Mouse (Mus musculus): ENCODE measurements around the gene Piezo1. TPM values are rescaled to one million over a fixed set of nuclear protein-coding genes. Genes with fewer than 3 reads are reported as not detected.
A peak's percentile ranks its signal among the peaks of the same experiment; 100 is the strongest.

Piezo1 gene
- polyA plus RNA-seq, 1 experiment from 2014 or later, result 45.8 TPM

DNA sequence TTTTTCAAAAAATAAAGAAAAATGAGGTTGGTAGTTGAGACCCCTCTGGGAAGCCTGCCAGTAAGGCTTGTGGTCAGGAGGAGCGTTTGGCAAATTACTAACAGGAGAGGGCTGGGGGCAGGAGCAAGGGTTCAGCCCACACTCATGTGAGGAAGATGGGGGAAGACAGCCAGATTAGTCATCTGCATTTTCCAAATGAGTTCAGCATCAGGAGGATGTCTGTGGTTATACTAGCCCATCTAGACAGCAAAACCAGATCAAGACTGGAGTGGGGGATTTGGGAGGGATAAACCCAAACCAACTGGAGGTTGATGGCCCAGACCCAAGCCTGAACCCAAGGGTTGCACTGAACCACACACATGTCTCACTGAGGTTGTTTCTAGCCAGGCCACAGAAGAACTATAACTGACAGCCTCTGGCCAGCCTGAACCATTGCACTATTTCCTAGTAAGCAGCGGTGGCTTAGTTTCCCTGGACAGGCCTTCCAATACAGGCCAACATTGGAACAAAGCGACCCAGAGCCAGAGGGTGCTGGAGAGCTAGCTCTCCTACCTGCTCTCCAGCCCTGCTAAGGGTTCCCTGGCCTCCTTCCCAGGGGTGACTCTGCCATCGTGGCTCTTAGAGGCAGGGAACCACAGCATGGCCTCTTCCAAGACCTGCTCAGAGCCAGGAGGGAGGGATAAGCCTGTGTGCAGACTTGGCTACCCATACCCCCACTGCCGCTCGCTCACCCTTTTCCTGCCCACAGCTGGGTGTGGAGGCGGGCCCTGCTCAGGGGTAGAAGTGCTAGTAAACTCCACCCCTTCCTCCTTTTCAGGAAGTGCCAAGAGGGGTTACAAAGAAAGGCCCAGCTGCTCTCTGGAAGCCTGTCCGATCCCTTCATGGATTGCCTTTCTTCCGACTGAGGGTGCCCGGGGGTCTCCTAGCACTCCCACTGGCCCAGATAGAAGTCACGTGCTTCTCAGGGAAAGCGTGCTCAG is 5.2 kb upstream of the Piezo1 start:
- no peaks in the 10 kb centered on the region for H3K27me3 ChIP-seq (replicated peaks; ENCODE audit: control insufficient read depth, insufficient read depth, low read length)
- H3K9me3 ChIP-seq (ENCODE audit: control insufficient read depth, low read length), result no peaks in the 10 kb centered on the region
- DNase-seq (ENCODE audit: low spot score), result peak; percentile 70
- peak overlapping the region; percentile 72 for H3K27ac ChIP-seq (ENCODE audit: low read depth, low read length)
- peak overlapping the region; percentile 72 for H3K4me2 ChIP-seq
- peak; percentile 81 for ATAC-seq (replicated peaks; ENCODE audit: low FRiP score)
- 35% methylated on average over 12 of the region's 12 CpGs for WGBS
- H3K36me3 ChIP-seq (ENCODE audit: control insufficient read depth, insufficient read depth, low read length), result no peaks in the 10 kb centered on the region
- peak overlapping the region; percentile 77 for H3K9ac ChIP-seq (ENCODE audit: low read depth, low read length)
- peak overlapping the region; percentile 48 for H3K4me3 ChIP-seq (ENCODE audit: low read depth, low read length)
- H3K4me1 ChIP-seq (replicated peaks; ENCODE audit: control insufficient read depth, insufficient read depth, low read length), result peaks cover 26% of the 10 kb centered on the region

DNA sequence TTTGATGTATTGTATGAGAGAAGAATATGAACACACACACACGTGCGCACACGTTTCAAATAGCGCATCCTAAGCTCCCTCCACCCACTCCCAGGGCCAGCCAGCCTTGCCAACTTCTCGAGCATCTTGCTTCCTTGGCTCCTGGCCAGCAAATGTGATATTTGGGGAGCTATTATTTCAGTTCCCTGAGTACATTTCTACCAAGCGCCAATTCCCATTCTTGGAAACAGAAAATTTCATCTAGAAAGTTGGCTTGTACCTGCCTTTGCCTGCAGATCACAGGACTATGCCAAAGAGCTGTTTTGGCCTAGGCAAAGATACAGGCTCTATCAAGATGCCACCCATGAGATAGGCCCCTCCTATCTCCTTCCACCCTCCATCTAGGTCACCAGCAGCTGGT is 3.7 kb upstream of the Piezo1 start:
- H3K4me2 ChIP-seq, result no peak overlapping the region
- DNase-seq (ENCODE audit: low spot score), result no peak
- H3K36me3 ChIP-seq (ENCODE audit: control insufficient read depth, insufficient read depth, low read length), result no peaks in the 10 kb centered on the region
- H3K9ac ChIP-seq (ENCODE audit: low read depth, low read length), result no peak overlapping the region
- ATAC-seq (replicated peaks; ENCODE audit: low FRiP score), result no peak
- WGBS, result 85% methylated on average over 6 of the region's 6 CpGs
- no peaks in the 10 kb centered on the region for H3K9me3 ChIP-seq (ENCODE audit: control insufficient read depth, low read length)
- no peaks in the 10 kb centered on the region for H3K27me3 ChIP-seq (replicated peaks; ENCODE audit: control insufficient read depth, insufficient read depth, low read length)
- H3K4me3 ChIP-seq (ENCODE audit: low read depth, low read length), result no peak overlapping the region
- peaks cover 26% of the 10 kb centered on the region for H3K4me1 ChIP-seq (replicated peaks; ENCODE audit: control insufficient read depth, insufficient read depth, low read length)
- no peak overlapping the region for H3K27ac ChIP-seq (ENCODE audit: low read depth, low read length)

DNA sequence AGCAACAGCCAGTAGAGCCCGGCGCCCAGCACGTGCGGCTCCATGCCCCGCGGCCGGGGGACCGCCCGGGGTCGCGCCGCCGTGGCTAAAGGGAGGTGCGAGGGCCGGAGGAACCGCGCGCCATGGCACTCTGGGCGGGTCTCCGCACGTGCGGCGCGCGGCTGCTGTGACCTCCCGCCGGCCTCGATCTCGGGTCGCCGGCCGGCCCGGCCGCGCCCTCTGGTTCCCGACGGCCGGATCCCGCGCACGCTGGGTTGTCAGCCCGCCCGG is 199 bp downstream of the Piezo1 start:
- peak overlapping the region; percentile 89 for H3K27ac ChIP-seq (ENCODE audit: low read depth, low read length)
- no peaks in the 10 kb centered on the region for H3K27me3 ChIP-seq (replicated peaks; ENCODE audit: control insufficient read depth, insufficient read depth, low read length)
- ATAC-seq (replicated peaks; ENCODE audit: low FRiP score), result peak; percentile 6
- H3K9me3 ChIP-seq (ENCODE audit: control insufficient read depth, low read length), result no peaks in the 10 kb centered on the region
- WGBS, result under 1% methylated on average over 42 of the region's 43 CpGs
- peaks cover 42% of the 10 kb centered on the region for H3K4me1 ChIP-seq (replicated peaks; ENCODE audit: control insufficient read depth, insufficient read depth, low read length)
- no peak for DNase-seq (ENCODE audit: low spot score)
- H3K4me2 ChIP-seq, result peak overlapping the region; percentile 85
- peak overlapping the region; percentile 95 for H3K9ac ChIP-seq (ENCODE audit: low read depth, low read length)
- H3K4me3 ChIP-seq (ENCODE audit: low read depth, low read length), result peak overlapping the region; percentile 85
- H3K36me3 ChIP-seq (ENCODE audit: control insufficient read depth, insufficient read depth, low read length), result no peaks in the 10 kb centered on the region

DNA sequence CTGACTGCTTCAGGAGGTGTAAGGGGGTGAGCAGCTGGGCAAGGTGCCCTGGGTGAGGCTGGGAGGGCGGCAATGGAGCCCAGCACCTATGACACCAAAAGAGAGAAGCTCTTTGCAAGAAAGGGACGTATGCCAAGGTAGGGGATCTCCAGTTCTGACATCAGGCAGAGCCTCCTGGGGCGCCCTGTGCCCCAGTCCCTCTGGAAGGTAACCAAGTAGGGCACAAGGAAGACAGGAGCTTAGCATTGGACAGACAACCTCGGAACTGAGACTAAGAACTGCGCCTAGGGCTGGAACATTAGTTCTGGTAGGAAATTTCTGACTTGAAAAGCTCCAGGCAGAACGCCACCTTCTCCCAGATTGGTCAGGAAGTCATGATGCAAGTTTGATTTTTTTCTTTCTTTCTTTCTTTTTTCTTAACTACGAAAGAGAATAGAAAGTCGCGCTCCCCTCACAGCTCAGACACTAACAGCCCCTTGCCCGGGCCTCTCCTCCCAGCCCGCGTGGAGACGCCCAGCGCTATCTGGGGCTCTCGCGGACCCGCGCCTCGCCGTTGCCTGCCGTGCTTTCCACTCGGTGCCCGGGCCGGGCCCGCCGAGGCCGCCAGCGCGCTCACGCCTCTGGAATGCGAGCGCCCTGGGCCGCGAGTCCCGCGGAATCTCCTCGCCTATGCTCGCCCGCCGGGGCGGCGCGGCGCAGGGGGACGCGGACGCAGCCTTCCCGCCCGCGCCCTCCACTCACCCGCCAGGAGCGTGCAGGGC is 715 bp downstream of the Piezo1 start:
- Histone ChIP-seq H3K36me3 (ENCODE audit: control insufficient read depth, insufficient read depth, low read length) (no peaks in the 10 kb centered on the region), H3K9ac (ENCODE audit: low read depth, low read length) (peak overlapping the region; percentile 95), H3K9me3 (ENCODE audit: control insufficient read depth, low read length) (no peaks in the 10 kb centered on the region), H3K27ac (ENCODE audit: low read depth, low read length) (peak overlapping the region; percentile 89), H3K4me3 (ENCODE audit: low read depth, low read length) (peak overlapping the region; percentile 85), H3K4me1 (replicated peaks; ENCODE audit: control insufficient read depth, insufficient read depth, low read length) (peaks cover 45% of the 10 kb centered on the region), H3K27me3 (replicated peaks; ENCODE audit: control insufficient read depth, insufficient read depth, low read length) (no peaks in the 10 kb centered on the region), H3K4me2 (peak overlapping the region; percentile 85)
- ATAC-seq (replicated peaks; ENCODE audit: low FRiP score) (peak; percentile 13; the same call in 1 of the 2 replicates), DNase-seq (ENCODE audit: low spot score) (peak; percentile 69)
- 1% methylated on average over 52 of the region's 52 CpGs for WGBS

DNA sequence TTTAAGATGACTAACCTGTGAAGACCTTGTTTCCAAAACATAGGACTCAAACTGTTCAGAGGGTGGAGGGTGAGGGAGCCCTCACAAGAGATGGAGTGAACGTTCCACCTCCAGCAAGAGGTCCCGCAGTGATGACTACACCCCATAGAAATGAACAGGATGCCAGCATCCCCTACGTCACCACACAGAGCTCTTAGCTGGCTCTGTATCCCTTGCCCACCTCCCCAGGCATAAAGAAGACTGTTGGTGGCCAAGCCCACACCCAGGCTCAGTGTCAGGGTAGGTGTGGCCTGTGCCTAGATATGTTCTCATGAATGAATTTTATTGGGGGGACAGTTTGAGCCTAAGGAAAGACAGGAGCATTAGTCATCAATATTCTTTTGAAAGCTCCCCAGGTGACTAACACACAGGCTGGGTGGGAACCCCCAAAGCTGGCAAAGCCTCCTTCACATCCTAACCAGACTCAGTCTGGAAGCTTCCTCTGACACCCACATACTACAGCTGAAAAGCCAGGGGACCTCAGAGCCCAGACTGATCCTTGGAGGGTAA is 2.2 kb downstream of the Piezo1 start:
- Histone ChIP-seq H3K9me3 (ENCODE audit: control insufficient read depth, low read length) (no peaks in the 10 kb centered on the region), H3K27ac (ENCODE audit: low read depth, low read length) (peak overlapping the region; percentile 89), H3K4me2 (peak overlapping the region; percentile 85), H3K9ac (ENCODE audit: low read depth, low read length) (peak overlapping the region; percentile 95), H3K4me1 (replicated peaks; ENCODE audit: control insufficient read depth, insufficient read depth, low read length) (peaks cover 53% of the 10 kb centered on the region), H3K36me3 (ENCODE audit: control insufficient read depth, insufficient read depth, low read length) (no peaks in the 10 kb centered on the region; the same call in 1 of the 2 replicates), H3K27me3 (replicated peaks; ENCODE audit: control insufficient read depth, insufficient read depth, low read length) (no peaks in the 10 kb centered on the region), H3K4me3 (ENCODE audit: low read depth, low read length) (peak overlapping the region; percentile 85)
- no peak for DNase-seq (ENCODE audit: low spot score)
- WGBS, result 76% methylated on average over 3 of the region's 3 CpGs
- ATAC-seq (replicated peaks; ENCODE audit: low FRiP score), result no peak

DNA sequence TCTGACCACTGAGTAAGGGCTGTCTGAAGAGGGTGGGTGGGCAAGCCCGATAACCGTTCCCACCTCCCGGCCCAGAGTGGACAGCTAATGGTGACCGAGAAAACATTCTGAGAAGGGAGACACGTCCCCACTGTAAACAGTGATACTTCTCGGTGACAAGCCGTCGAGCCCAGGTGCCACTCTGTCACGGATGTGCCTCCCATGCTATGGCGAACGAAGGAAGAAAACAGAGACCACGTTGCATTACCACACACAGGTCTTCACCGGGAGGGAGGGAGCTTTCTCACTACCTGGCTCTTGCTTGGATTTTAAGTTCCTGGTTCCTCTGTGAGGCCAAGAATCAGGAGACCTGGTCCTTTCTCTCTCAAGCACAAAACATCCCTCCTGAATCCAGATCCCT is 2.8 kb downstream of the Piezo1 start:
- H3K4me1 ChIP-seq (replicated peaks; ENCODE audit: control insufficient read depth, insufficient read depth, low read length), result peaks cover 53% of the 10 kb centered on the region
- peak overlapping the region; percentile 85 for H3K4me3 ChIP-seq (ENCODE audit: low read depth, low read length)
- peak overlapping the region; percentile 95 for H3K9ac ChIP-seq (ENCODE audit: low read depth, low read length)
- no peaks in the 10 kb centered on the region for H3K27me3 ChIP-seq (replicated peaks; ENCODE audit: control insufficient read depth, insufficient read depth, low read length)
- peak overlapping the region; percentile 85 for H3K4me2 ChIP-seq
- DNase-seq (ENCODE audit: low spot score) (no peak), ATAC-seq (replicated peaks; ENCODE audit: low FRiP score) (no peak)
- peaks cover 5% of the 10 kb centered on the region; the same call in 1 of the 2 replicates for H3K36me3 ChIP-seq (ENCODE audit: control insufficient read depth, insufficient read depth, low read length)
- H3K27ac ChIP-seq (ENCODE audit: low read depth, low read length), result peak overlapping the region; percentile 89
- H3K9me3 ChIP-seq (ENCODE audit: control insufficient read depth, low read length), result no peaks in the 10 kb centered on the region
- 40% methylated on average over 13 of the region's 13 CpGs for WGBS

DNA sequence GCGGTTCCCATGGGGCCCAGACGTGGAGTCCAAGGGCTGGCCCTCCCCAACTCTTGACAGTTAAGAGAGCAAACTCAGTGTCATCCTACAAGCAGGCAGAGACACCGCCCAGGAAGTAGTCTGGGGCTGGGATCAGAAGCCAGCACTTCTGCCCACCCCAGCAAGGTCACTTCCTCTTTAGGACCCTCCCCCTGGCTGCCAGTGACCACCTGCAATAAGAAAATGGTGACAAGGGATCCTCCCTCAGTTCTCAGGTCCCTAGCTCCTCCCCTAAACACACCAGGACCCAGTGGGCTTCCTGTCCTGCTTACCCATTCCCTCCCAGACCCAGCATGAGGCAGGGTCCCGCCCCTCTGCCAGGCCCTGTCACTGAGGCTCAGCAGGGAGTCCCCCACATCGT is 3.3 kb downstream of the Piezo1 start:
- peak overlapping the region; percentile 95 for H3K9ac ChIP-seq (ENCODE audit: low read depth, low read length)
- H3K9me3 ChIP-seq (ENCODE audit: control insufficient read depth, low read length), result no peaks in the 10 kb centered on the region
- H3K4me3 ChIP-seq (ENCODE audit: low read depth, low read length), result peak overlapping the region; percentile 85
- ATAC-seq (replicated peaks; ENCODE audit: low FRiP score) (peak; percentile 68), DNase-seq (ENCODE audit: low spot score) (peak; percentile 68)
- H3K27me3 ChIP-seq (replicated peaks; ENCODE audit: control insufficient read depth, insufficient read depth, low read length), result no peaks in the 10 kb centered on the region
- peaks cover 57% of the 10 kb centered on the region for H3K4me1 ChIP-seq (replicated peaks; ENCODE audit: control insufficient read depth, insufficient read depth, low read length)
- peak overlapping the region; percentile 85 for H3K4me2 ChIP-seq
- peak overlapping the region; percentile 89 for H3K27ac ChIP-seq (ENCODE audit: low read depth, low read length)
- H3K36me3 ChIP-seq (ENCODE audit: control insufficient read depth, insufficient read depth, low read length), result peaks cover 7% of the 10 kb centered on the region; the same call in 1 of the 2 replicates
- WGBS, result 15% methylated on average over 5 of the region's 5 CpGs

DNA sequence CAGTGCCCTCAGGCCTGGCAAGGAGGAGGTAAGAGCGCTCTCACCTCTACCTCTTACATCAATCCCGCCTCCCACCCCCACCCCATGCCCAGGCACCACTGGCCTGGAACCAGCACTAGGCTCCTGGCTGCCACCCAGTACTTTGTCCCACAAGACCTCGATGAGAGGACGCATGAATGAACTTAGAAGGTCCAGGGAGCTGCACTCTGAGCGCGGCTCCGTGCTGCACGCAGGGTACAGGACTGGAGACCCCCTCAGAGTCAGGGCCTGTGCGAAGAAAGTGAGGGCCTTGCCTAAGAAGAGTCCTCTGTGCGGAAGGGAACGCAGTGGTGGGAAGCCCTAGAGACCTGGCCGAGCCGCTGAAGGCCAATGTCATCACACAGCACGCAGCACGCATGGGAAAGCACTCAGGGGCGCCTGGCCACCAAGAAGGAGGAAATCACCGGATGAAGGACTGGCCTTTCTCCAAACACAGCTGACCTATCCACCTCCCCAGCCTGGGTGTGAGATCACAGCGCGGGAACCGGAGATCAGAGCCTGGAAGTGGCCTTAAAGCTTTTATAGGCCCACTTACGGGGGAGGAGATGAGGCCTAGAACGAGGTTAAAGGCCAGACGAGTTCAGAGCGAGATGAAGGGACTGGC is 4.2 kb downstream of the Piezo1 start:
- Histone ChIP-seq H3K36me3 (ENCODE audit: control insufficient read depth, insufficient read depth, low read length) (peaks cover 7% of the 10 kb centered on the region; the same call in 1 of the 2 replicates), H3K4me2 (peak overlapping the region; percentile 85), H3K9ac (ENCODE audit: low read depth, low read length) (peak overlapping the region; percentile 95), H3K4me1 (replicated peaks; ENCODE audit: control insufficient read depth, insufficient read depth, low read length) (peaks cover 63% of the 10 kb centered on the region), H3K27ac (ENCODE audit: low read depth, low read length) (peak overlapping the region; percentile 89), H3K4me3 (ENCODE audit: low read depth, low read length) (peak overlapping the region; percentile 85), H3K27me3 (replicated peaks; ENCODE audit: control insufficient read depth, insufficient read depth, low read length) (no peaks in the 10 kb centered on the region), H3K9me3 (ENCODE audit: control insufficient read depth, low read length) (no peaks in the 10 kb centered on the region)
- ATAC-seq (replicated peaks; ENCODE audit: low FRiP score), result no peak
- 69% methylated on average over 24 of the region's 24 CpGs for WGBS
- peak; percentile 34 for DNase-seq (ENCODE audit: low spot score)

Data from liver, embryonic 11.5 days (tissue).